Mouse (Mus musculus) limb, embryonic 14.5 days (tissue): ENCODE results near the gene Pde9a. TPM values are rescaled to one million over a fixed set of nuclear protein-coding genes. Genes with fewer than 3 reads are reported as not detected.
A peak's percentile ranks its signal among the peaks of the same experiment; 100 is the strongest.

ENCODE experiments used
- ATAC-seq: fragments of 200-750 bp; cut with Nextera tagmentation; 2 replicates; pipeline ENCODE4 v1.8.0; 2017; ENCODE audit warnings: low read depth, moderate number of reproducible peaks, moderate TSS enrichment; ENCODE audit not compliant: low FRiP score
- DNase-seq: peaks from one replicate; pipeline ENCODE4 v3.0.0-alpha.2; 2015; ENCODE audit warnings: low spot score
- H3K27ac ChIP-seq: fragments of 300-500 bp; sonication (generic); replicated peaks from 2 replicates; pipeline ENCODE4 v1.5.1; 2014; ENCODE audit warnings: low read depth, mild to moderate bottlenecking, low read length, moderate library complexity, mixed read lengths
- H3K27me3 ChIP-seq: fragments of 300-500 bp; sonication (generic); 2 replicates; pipeline ENCODE4 v1.6.1; 2014; ENCODE audit warnings: low read length, mixed read lengths; ENCODE audit not compliant: control insufficient read depth, insufficient read depth
- H3K36me3 ChIP-seq: fragments of 300-500 bp; sonication (generic); 2 replicates; pipeline ENCODE4 v1.6.1; 2014; ENCODE audit warnings: mild to moderate bottlenecking, low read length, moderate library complexity, mixed read lengths; ENCODE audit not compliant: control insufficient read depth, insufficient read depth
- H3K4me1 ChIP-seq: fragments of 300-500 bp; sonication (generic); 2 replicates; pipeline ENCODE4 v1.6.1; 2014; ENCODE audit warnings: antibody characterized with exemption, low read length, mixed read lengths; ENCODE audit not compliant: control insufficient read depth, insufficient read depth
- H3K4me2 ChIP-seq: fragments of 300-500 bp; sonication (generic); replicated peaks from 2 replicates; pipeline ENCODE4 v1.6.1; 2014; ENCODE audit warnings: low read depth, mild to moderate bottlenecking, low read length, moderate library complexity; ENCODE audit not compliant: severe bottlenecking
- H3K4me3 ChIP-seq: fragments of 300-500 bp; sonication (generic); replicated peaks from 2 replicates; pipeline ENCODE4 v1.5.1; 2014; ENCODE audit warnings: low read length
- H3K9ac ChIP-seq: fragments of 300-500 bp; sonication (generic); 2 replicates; pipeline ENCODE4 v1.6.1; 2014; ENCODE audit warnings: mild to moderate bottlenecking, low read depth, low read length, moderate library complexity; ENCODE audit not compliant: severe bottlenecking
- H3K9me3 ChIP-seq: fragments of 300-500 bp; sonication (generic); 2 replicates; pipeline ENCODE4 v1.6.1; 2016; ENCODE audit warnings: low read length; ENCODE audit not compliant: control insufficient read depth
- POLR2A ChIP-seq: fragments of 200-500 bp; IDR thresholded peaks from 2 replicates; pipeline ENCODE4 v1.8.0; 2012; ENCODE audit warnings: inconsistent platforms, mild to moderate bottlenecking, moderate library complexity, borderline replicate concordance; ENCODE audit not compliant: insufficient read depth, insufficient read length; ENCODE audit errors: extremely low read depth
- WGBS: fragments of 180-500 bp; shearing (Covaris S2); extraction: QIAGEN DNeasy Blood & Tissue Kit; methylation state at CpG from one replicate; pipeline ENCODE4 v1.1.7; 2014; 5-methylcytosine and 5-hydroxymethylcytosine counted together
- polyA plus RNA-seq, 2 experiments: library from polyadenylated mRNA; depleted of rRNA in 1 of 2; stranded (reverse) in 1 of 2; unstranded in 1 of 2; fragments of >200 nt; fragmentation: Nextera tagmentation in 1 of 2; extraction: Ambion mirVana in 1 of 2; gene quantifications; 2 replicates each; pipeline versions ENCODE4 v1.2.1 to v1.2.3; 2012 to 2014

Pde9a gene
- polyA plus RNA-seq, 2 experiments = 27.2 to 47.3 TPM

- H3K27ac ChIP-seq = no peak overlapping the region
- H3K4me3 ChIP-seq = no peak overlapping the region
- H3K36me3 ChIP-seq = no peaks in the 10 kb centered on the region
- DNase-seq = no peak
- H3K9me3 ChIP-seq = no peaks in the 10 kb centered on the region
- peak overlapping the region; percentile 22; the same call in 1 of the 2 replicates for H3K4me2 ChIP-seq
- no peak for ATAC-seq
- no peak overlapping the region for H3K9ac ChIP-seq
- H3K4me1 ChIP-seq = no peaks in the 10 kb centered on the region
- H3K27me3 ChIP-seq = no peaks in the 10 kb centered on the region
- no peak for TF ChIP-seq POLR2A
- WGBS = 64% methylated on average over 10 of the region's 10 CpGs
These were observed 7.6 kb upstream of the Pde9a start for GRCm38 (mm10) chr17:31378361-31378761.

DNA sequence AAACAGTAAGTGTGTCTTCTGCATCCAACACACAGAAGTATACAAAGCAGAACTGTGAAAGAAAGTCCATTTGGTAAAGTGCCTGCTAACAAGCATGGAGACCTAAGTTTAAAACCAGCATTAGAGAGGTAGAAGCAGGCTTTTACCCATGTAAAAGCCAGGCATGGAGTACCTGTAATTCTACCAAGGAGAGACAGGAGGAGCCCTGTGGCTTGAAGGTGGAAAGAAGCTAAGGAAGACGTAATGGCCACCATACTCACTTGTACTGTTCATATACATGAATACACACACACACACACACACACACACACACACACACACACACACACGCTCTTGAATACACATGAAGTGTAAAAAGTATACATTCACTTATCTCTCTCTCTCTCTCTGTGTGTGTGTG, 6.9 kb upstream of the Pde9a start:
- no peaks in the 10 kb centered on the region for H3K4me1 ChIP-seq
- H3K9me3 ChIP-seq = no peaks in the 10 kb centered on the region
- no peak overlapping the region for H3K4me2 ChIP-seq
- H3K27ac ChIP-seq = no peak overlapping the region
- TF ChIP-seq POLR2A = no peak
- ATAC-seq (no peak), DNase-seq (no peak)
- H3K4me3 ChIP-seq = no peak overlapping the region
- no peaks in the 10 kb centered on the region for H3K27me3 ChIP-seq
- H3K9ac ChIP-seq = no peak overlapping the region
- H3K36me3 ChIP-seq = no peaks in the 10 kb centered on the region
- 83% methylated on average over 2 of the region's 2 CpGs for WGBS

DNA sequence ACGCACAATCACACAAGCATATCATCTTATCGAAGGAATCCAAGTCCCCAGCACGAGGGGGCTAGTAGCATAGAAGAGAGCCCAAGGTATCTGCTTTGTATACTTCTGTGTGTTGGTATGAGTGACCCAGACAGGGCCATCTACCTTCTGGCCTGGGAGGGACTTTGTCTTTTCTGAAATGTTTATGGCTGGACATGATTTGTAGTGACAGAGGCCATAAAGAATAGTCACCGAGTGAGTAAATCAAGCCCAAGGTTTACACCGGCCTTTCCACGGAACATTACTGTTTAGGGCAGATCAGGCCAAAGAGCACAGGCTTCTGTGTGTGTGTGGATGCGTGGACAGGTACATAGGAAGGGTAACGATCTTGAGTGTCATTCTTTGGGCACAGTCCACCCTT, 6.1 kb upstream of the Pde9a start:
- Histone ChIP-seq H3K4me1 (peaks cover 2% of the 10 kb centered on the region; the same call in 1 of the 2 replicates), H3K4me3 (no peak overlapping the region), H3K9ac (no peak overlapping the region), H3K36me3 (no peaks in the 10 kb centered on the region), H3K27ac (no peak overlapping the region), H3K4me2 (no peak overlapping the region), H3K27me3 (no peaks in the 10 kb centered on the region), H3K9me3 (no peaks in the 10 kb centered on the region)
- ATAC-seq = no peak
- TF ChIP-seq POLR2A = no peak
- DNase-seq = no peak
- 46% methylated on average over 8 of the region's 8 CpGs for WGBS

- Histone ChIP-seq H3K36me3 (no peaks in the 10 kb centered on the region), H3K4me3 (no peak overlapping the region), H3K4me2 (no peak overlapping the region), H3K9ac (no peak overlapping the region), H3K27ac (no peak overlapping the region), H3K27me3 (no peaks in the 10 kb centered on the region), H3K4me1 (peaks cover 18% of the 10 kb centered on the region), H3K9me3 (no peaks in the 10 kb centered on the region)
- DNase-seq = no peak
- no peak for ATAC-seq
- WGBS = 83% methylated on average over 6 of the region's 6 CpGs
- TF ChIP-seq POLR2A = no peak
These were observed 2.7 kb upstream of the Pde9a start for GRCm38 (mm10) chr17:31383320-31383719.

GRCm38 (mm10) chr17:31384968-31385627, 912 bp upstream of the Pde9a start:
- peak; percentile 61 for DNase-seq
- Histone ChIP-seq H3K27ac (peak overlapping the region; percentile 55), H3K9me3 (no peaks in the 10 kb centered on the region), H3K4me1 (peaks cover 29% of the 10 kb centered on the region), H3K9ac (no peak overlapping the region), H3K36me3 (no peaks in the 10 kb centered on the region), H3K4me2 (peak overlapping the region; percentile 58), H3K4me3 (no peak overlapping the region), H3K27me3 (no peaks in the 10 kb centered on the region)
- TF ChIP-seq POLR2A = no peak
- ATAC-seq = no peak
- WGBS = 8% methylated on average over 8 of the region's 8 CpGs

DNA sequence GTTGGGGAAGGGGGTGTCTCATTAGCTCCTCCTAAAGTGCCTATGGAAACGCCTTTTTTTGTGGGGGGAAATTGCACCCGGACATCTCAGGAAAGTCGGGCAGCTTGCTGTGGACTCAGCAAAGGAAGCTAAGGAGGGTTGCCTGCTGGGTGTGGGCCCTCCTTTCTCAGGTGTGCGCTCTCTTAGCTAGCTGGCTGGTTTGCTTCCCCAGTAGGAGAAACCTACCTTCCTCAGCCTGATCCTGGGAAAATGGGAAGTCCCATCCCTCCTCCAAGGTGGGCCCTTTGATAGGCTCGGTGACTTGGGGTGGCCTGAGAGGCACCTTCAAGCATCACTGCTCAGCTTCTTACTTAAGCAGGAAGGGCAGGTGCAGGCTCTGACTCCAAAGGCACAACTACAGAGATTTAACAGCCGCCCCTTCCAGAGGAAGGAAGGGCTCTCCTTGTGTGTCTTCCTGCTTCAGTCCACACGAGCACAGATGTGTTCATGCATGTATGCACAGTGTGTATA, 811 bp downstream of the Pde9a start:
- peak overlapping the region; percentile 75 for H3K4me3 ChIP-seq
- DNase-seq (no peak), ATAC-seq (no peak)
- H3K27me3 ChIP-seq = no peaks in the 10 kb centered on the region
- peak overlapping the region; percentile 58 for H3K4me2 ChIP-seq
- no peaks in the 10 kb centered on the region for H3K36me3 ChIP-seq
- H3K9me3 ChIP-seq = no peaks in the 10 kb centered on the region
- H3K9ac ChIP-seq = peak overlapping the region; percentile 74
- TF ChIP-seq POLR2A = no peak
- H3K4me1 ChIP-seq = peaks cover 29% of the 10 kb centered on the region
- 11% methylated on average over 7 of the region's 7 CpGs for WGBS
- no peak overlapping the region for H3K27ac ChIP-seq
